Mouse (Mus musculus) embryonic facial prominence, embryonic 11.5 days (tissue): ENCODE results near the gene Aph1a. TPM values are rescaled to one million over a fixed set of nuclear protein-coding genes. Genes with fewer than 3 reads are reported as not detected.
A peak's percentile ranks its signal among the peaks of the same experiment; 100 is the strongest.

Source experiments
- ATAC-seq: fragments of 200-750 bp; cut with Nextera tagmentation; replicated peaks from 2 replicates; pipeline ENCODE4 v1.8.0; 2017; ENCODE audit warnings: low read depth; ENCODE audit not compliant: insufficient number of reproducible peaks, low FRiP score, low TSS enrichment
- DNase-seq: peaks from one replicate; pipeline ENCODE4 v3.0.0-alpha.2; 2015; ENCODE audit warnings: low spot score
- H3K27ac ChIP-seq: fragments of 300-500 bp; sonication (generic); replicated peaks from 2 replicates; pipeline ENCODE4 v1.5.1; 2014; ENCODE audit warnings: mild to moderate bottlenecking, low read depth, low read length, control low read depth
- H3K27me3 ChIP-seq: fragments of 300-500 bp; sonication (generic); 2 replicates; pipeline ENCODE4 v1.6.1; 2014; ENCODE audit warnings: mild to moderate bottlenecking, low read length, moderate library complexity, mixed read lengths; ENCODE audit not compliant: control insufficient read depth, insufficient read depth
- H3K36me3 ChIP-seq: fragments of 300-500 bp; sonication (generic); replicated peaks from 2 replicates; pipeline ENCODE4 v1.6.1; 2014; ENCODE audit warnings: low read depth, mild to moderate bottlenecking, low read length, moderate library complexity, mixed read lengths; ENCODE audit not compliant: control insufficient read depth, insufficient read depth
- H3K4me1 ChIP-seq: fragments of 300-500 bp; sonication (generic); 2 replicates; pipeline ENCODE4 v1.6.1; 2014; ENCODE audit warnings: low read length, mixed read lengths; ENCODE audit not compliant: control insufficient read depth, insufficient read depth
- H3K4me2 ChIP-seq: fragments of 300-500 bp; sonication (generic); 2 replicates; pipeline ENCODE4 v1.6.1; 2014; ENCODE audit warnings: low read depth, mild to moderate bottlenecking, control low read depth, low read length, moderate library complexity
- H3K4me3 ChIP-seq: fragments of 300-500 bp; sonication (generic); 2 replicates; pipeline ENCODE4 v1.5.1; 2014; ENCODE audit warnings: low read depth, low read length, control low read depth
- H3K9ac ChIP-seq: fragments of 300-500 bp; sonication (generic); replicated peaks from 2 replicates; pipeline ENCODE4 v1.6.1; 2014; ENCODE audit warnings: mild to moderate bottlenecking, control low read depth, low read length
- H3K9me3 ChIP-seq: fragments of 300-500 bp; sonication (generic); replicated peaks from 2 replicates; pipeline ENCODE4 v1.6.1; 2016; ENCODE audit warnings: mild to moderate bottlenecking, low read length, inconsistent platforms, mixed read lengths; ENCODE audit not compliant: control insufficient read depth
- WGBS: fragments of 180-500 bp; shearing (Covaris S2); extraction: QIAGEN DNeasy Blood & Tissue Kit; methylation state at CpG from one replicate; pipeline ENCODE4 v1.1.7; 2014; 5-methylcytosine and 5-hydroxymethylcytosine counted together
- polyA plus RNA-seq: library from polyadenylated mRNA; unstranded; fragments of >200 nt; fragmentation: Nextera tagmentation; extraction: Ambion mirVana; gene quantifications from 2 replicates; pipeline ENCODE4 v1.2.1, GENCODE M21; 2014

Aph1a gene
- polyA plus RNA-seq, 1 experiment from 2014 or later: 31.8 TPM

DNA sequence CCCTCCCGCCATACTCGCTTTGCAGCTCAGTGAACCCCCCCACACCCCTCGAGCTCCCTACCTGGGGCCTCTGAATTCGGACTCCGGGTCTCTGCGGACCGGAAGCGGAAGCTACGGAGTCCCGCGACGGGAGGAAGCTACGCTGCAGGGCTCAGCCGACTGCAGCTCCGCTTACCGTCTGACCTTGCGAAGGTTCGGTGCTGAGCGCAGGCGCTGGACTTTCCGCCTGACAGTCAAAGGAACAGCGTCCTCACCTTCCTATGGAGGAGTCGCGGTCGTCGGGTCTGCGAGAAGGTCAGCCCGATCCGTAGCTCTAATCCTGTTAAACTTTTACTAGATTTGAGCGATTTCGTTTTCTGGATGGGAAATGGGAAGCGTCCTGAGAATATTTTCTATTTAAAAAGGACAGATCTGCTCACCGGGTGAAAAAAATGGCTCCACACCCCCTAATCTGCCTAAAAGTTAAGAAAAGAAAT lies 22.3 kb upstream of the Aph1a start, which contains the start of gene Mrps21:
Gene Mrps21, minus strand, starts transcription at position 128 of the 476 bp plus-strand sequence.
- H3K27ac ChIP-seq: peak within 1 kb of the TSS; percentile 66

DNA sequence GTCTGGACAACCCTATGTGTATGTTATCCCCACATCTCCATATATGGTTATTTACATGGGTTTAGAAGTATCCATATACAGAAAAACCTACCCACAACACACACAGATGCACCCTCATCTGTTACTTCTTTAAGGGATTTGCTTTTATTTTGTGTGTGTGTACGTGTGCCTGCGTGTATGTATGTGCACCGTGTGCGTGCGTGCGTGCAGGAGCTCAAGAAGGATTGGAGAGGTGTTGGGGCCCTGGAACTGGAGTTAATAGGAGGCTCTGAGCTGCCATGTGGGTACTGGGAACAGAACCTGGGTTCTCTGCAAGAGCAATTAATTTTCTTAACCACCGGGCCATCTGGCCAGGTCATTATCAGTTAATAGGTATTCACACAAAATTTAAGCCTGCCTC lies 21.7 kb upstream of the Aph1a start:
- ATAC-seq: no peak
- H3K4me2 ChIP-seq: peak overlapping the region; percentile 46
- H3K4me1 ChIP-seq: no peaks in the 10 kb centered on the region
- H3K27me3 ChIP-seq: no peaks in the 10 kb centered on the region
- WGBS: 77% methylated on average over 7 of the region's 7 CpGs
- peak overlapping the region; percentile 68 for H3K4me3 ChIP-seq
- no peaks in the 10 kb centered on the region for H3K9me3 ChIP-seq
- no peaks in the 10 kb centered on the region for H3K36me3 ChIP-seq
- no peak for DNase-seq
- no peak overlapping the region for H3K9ac ChIP-seq
- H3K27ac ChIP-seq: no peak overlapping the region

More for the DNA sequence above, 22.3 kb upstream of the Aph1a start, which contains the start of gene Mrps21:
- Histone ChIP-seq H3K4me1 (no peaks in the 10 kb centered on the region), H3K4me3 (peak within 1 kb of the TSS; percentile 68), H3K9me3 (no peaks in the 10 kb centered on the region), H3K27me3 (no peaks in the 10 kb centered on the region), H3K9ac (peak within 1 kb of the TSS; percentile 78), H3K4me2 (peak within 1 kb of the TSS; percentile 46), H3K36me3 (no peaks in the 10 kb centered on the region)
- ATAC-seq (peak; percentile 94), DNase-seq (peak; percentile 95)
- WGBS: under 1% methylated on average over 33 of the region's 33 CpGs

DNA sequence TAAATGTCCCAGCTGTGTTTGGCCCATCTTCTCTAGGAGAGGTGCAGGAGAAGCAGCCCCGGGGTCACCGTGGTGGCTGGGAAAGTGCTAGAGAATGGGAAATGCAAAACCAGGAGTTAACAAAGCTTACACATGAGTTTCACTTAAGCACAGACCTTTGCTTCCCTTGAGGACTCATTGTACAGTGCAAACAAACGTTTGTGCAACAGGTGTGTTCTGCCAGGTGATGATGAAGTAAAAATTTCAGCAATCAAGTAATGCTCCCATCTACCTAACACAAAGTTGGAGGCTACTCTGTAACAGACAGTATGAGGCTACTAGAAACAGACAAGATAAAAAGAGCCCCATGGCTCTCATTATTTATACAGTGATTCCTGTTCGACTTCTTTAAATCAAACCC lies 14.7 kb upstream of the Aph1a start:
- Histone ChIP-seq H3K36me3 (no peaks in the 10 kb centered on the region), H3K27ac (no peak overlapping the region), H3K9ac (no peak overlapping the region), H3K4me3 (no peak overlapping the region), H3K4me2 (no peak overlapping the region), H3K27me3 (no peaks in the 10 kb centered on the region), H3K4me1 (peaks cover 2% of the 10 kb centered on the region; the same call in 1 of the 2 replicates), H3K9me3 (no peaks in the 10 kb centered on the region)
- DNase-seq (no peak), ATAC-seq (no peak)
- 90% methylated on average over 4 of the region's 4 CpGs for WGBS

DNA sequence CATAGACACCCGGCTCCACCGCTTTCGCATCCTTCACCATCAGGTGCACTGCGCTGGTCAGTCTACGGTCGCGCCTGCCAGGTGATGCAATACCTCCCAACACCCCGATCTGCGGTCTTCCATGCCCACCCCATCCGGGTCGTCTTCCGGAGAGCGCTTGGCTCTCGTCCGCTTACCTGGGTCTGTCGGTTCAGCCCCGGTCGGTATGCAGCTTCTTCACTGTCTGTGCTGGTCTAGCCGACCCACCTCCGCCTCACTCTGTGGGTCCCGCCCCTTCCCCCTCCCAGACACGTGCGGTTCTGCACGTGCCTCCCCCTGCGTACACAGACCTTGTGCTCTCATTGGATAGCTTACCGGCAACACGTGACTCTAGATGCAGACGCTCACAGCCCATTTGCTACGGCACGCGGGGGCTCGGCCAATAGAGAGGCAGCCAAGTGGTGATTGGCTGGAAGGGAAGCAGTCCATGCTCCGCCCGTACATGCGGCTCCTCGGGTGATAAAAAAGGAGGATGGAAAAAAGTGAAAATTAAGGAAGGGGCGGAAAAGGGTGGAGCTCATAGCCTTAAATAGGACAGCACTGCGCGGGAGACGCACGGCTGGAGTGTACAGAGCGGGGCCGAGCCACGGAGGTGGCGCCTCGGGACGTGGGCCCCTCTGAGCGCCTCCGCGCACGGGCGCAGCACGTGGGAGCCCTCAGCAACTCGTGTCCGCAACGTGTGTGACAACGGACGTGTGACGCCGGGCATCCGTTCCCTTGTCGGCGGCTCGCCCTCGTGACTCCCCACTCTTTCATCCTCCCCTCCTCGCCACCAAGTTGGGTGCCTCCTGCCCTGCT lies 11.6 kb upstream of the Aph1a start, which contains the start of gene Ciart:
Gene Ciart, minus strand, starts transcription at position 273 of the 837 bp plus-strand sequence.
- Histone ChIP-seq H3K4me1 (peaks cover 2% of the 10 kb centered on the region; the same call in 1 of the 2 replicates), H3K36me3 (no peaks in the 10 kb centered on the region), H3K9me3 (no peaks in the 10 kb centered on the region), H3K4me3 (peak within 1 kb of the TSS; percentile 49), H3K9ac (0 out of 2 replicates have a peak within 1 kb of the TSS, but pooled peaks have one; percentile 29), H3K27ac (no peak within 1 kb of the TSS), H3K27me3 (no peaks in the 10 kb centered on the region), H3K4me2 (peak within 1 kb of the TSS; percentile 88)
- ATAC-seq (peak; percentile 98), DNase-seq (peak; percentile 97)
- WGBS: under 1% methylated on average over 66 of the region's 66 CpGs

DNA sequence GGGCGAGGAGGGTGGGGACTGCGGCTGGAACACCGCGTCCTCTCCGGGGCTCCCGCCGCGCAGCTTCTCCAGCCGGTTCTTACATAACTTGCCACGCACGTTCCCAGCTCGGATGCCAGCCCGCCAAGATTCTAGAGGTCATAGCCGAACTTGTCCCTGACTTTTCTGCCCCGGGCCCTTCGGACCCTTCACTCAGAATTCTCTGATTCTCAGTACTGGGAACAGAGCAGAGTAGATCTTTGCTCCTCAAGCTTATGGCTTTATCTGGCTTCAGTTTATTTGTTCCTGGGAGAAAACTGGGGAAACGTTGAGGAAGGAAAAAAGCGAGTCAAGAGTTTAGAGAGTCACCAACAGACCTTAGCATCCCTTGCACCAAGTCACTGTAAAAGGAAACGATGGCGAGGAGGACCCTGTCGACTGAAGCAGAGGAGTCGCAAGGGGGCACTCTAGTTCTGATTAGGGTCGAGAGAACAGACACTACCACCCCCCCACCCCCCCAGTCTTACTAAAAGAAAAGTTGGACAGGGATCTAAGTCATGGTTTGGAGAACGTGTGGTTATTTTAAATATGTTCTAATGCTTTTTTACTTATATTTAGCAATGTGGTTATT lies 10.8 kb upstream of the Aph1a start:
- H3K27ac ChIP-seq: no peak overlapping the region
- no peaks in the 10 kb centered on the region for H3K36me3 ChIP-seq
- H3K4me3 ChIP-seq: peak overlapping the region; percentile 49
- ATAC-seq (no peak), DNase-seq (peak; percentile 81)
- H3K27me3 ChIP-seq: no peaks in the 10 kb centered on the region
- H3K4me2 ChIP-seq: peak overlapping the region; percentile 88
- WGBS: 1% methylated on average over 24 of the region's 24 CpGs
- peaks cover 2% of the 10 kb centered on the region; the same call in 1 of the 2 replicates for H3K4me1 ChIP-seq
- H3K9me3 ChIP-seq: no peaks in the 10 kb centered on the region
- H3K9ac ChIP-seq: 0 out of 2 replicates have a peak overlapping the region, but pooled peaks have one; percentile 29

DNA sequence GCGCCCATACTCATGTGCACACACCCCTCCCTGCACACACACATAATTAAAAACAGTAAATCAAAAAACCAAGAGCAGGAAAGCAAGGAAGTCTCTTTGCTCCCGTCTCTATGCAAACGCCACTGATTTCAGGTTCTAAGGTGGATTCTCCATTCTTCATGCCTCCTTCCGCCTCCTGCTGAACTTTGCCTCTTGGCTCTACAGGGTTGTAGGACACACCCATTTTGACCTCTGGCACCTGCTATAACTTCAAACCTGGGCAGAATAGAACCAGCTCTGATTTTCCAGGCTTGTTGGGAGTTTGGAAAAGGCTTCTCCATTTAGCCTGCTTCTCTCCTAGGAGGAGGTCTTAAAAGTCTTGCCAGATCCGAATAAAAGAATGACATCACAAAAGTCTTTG lies 9.4 kb upstream of the Aph1a start:
- DNase-seq (no peak), ATAC-seq (no peak)
- 75% methylated on average over 5 of the region's 5 CpGs for WGBS
- no peaks in the 10 kb centered on the region for H3K36me3 ChIP-seq
- no peaks in the 10 kb centered on the region for H3K27me3 ChIP-seq
- no peaks in the 10 kb centered on the region for H3K9me3 ChIP-seq
- no peak overlapping the region for H3K9ac ChIP-seq
- no peak overlapping the region for H3K4me2 ChIP-seq
- H3K4me3 ChIP-seq: no peak overlapping the region
- peaks cover 2% of the 10 kb centered on the region; the same call in 1 of the 2 replicates for H3K4me1 ChIP-seq
- H3K27ac ChIP-seq: no peak overlapping the region

DNA sequence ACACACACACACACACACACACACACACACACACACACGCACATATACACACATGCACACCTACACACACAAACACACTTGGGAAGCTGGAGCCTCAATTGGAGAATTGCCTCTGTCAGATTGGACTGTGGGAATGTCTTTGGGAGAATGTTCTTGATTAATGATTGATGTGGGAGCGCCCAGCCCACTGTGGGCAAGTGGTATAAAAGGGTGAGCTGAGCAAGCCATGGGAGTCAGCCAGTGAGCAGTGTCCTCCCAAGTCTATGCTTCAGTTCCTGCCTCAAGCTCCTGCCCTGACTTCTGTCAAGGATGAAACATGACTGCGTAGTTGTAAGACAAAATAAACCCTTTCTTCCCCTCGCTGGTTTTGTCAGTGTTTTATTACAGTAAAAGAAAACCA lies 6.2 kb upstream of the Aph1a start:
- H3K9ac ChIP-seq: no peak overlapping the region
- peaks cover 2% of the 10 kb centered on the region for H3K4me1 ChIP-seq
- H3K27me3 ChIP-seq: no peaks in the 10 kb centered on the region
- DNase-seq (no peak), ATAC-seq (no peak)
- no peaks in the 10 kb centered on the region for H3K9me3 ChIP-seq
- H3K4me3 ChIP-seq: no peak overlapping the region
- WGBS: 70% methylated on average over 4 of the region's 4 CpGs
- no peak overlapping the region for H3K4me2 ChIP-seq
- no peak overlapping the region for H3K27ac ChIP-seq
- H3K36me3 ChIP-seq: no peaks in the 10 kb centered on the region
